Mouse (Mus musculus) lung, postnatal 25 days (tissue): ENCODE data around the gene 1700001O22Rik.

Experiments
- DNase-seq: peaks from one replicate; pipeline ENCODE4 v3.0.0; 2022; ENCODE audit warnings: low spot score

1700001O22Rik gene

DNA sequence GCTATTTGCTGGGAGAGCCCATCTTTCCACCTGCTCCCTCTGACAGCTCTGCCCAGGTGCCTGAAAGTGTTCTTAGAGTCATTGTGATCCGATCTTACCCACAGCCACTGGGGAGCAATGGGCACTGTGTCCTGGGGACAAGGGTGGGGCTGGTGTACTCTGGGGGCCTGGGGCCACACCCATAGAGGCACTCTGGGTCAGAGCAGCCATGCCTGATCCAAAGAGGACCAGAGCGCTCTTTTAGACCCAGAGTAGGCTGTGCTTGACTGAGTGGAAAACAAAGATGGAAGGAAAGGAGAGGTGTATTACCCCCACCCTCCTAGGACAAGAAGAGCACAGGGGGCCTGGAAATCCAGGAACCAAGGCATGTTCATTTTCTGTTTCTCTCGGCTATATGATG is at the start of gene 1700001O22Rik:
1700001O22Rik (minus strand) TSS at position 58 of the 400 bp plus-strand sequence.
- no peak for DNase-seq

DNA sequence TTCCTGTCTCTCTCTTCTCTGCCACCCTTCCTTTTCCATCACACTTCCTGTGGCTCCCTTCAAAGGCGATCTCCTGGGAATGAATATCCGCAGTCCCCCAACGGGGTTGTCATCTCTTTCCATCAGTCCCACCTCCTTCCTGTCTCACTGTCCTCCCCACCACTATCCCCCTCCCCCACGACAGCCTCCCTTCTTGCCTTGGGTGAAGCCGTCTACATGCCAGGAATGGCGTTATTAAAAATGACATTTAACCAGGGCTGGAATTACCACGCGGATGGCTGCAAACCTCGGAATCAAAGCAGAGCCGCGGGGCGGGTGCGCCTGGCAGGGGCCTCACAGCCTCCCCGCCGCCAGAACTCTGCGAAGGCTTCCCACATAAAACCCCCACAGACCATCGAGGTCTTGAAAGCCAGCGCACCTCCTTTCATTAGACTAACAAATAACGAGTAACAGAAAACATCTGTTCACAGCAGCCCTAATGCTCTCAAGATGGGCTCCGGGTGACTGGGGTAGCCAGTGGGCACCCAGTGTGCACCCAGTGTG is 49.4 kb upstream of the 1700001O22Rik start:
- DNase-seq, result no peak

DNA sequence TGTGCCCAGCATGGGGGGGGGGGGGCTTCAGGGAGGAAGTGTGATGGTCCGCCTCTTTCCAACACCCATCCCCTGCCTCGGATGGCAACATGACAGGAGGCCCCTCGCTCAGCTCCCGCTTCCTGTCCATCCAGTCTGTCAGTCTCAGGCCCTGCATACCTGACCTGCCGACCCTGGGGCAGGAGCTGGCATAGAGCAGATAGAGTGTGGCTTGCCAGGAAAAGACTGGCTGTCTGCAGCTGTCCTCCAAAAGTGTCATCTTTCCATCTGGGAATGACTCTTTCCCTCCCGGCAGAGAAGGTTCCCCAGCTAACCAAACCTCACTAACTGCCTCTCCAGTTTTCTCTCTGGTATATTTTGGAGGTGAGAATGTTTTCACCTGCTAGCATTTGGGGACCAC is 47.1 kb upstream of the 1700001O22Rik start:
- no peak for DNase-seq

DNA sequence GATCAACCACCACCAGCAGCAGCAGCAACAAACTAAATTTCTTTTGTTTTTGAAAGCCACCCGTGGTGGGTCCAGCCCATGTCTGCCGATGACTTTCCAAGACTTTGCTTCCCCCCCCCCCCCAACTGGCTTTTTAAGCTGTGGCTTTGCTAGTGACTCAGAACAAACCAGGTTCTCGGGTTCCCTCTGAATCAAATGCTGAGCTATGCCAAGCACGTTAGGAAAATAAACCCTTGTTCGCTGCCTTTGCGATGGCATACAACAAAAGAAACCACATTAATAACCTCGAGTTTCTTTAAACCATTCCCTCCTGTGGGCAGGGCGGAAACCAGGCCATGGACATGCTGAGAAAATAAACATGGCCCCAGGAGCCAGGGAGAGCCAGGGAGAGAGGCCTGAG is 44.7 kb upstream of the 1700001O22Rik start:
- no peak for DNase-seq

DNA sequence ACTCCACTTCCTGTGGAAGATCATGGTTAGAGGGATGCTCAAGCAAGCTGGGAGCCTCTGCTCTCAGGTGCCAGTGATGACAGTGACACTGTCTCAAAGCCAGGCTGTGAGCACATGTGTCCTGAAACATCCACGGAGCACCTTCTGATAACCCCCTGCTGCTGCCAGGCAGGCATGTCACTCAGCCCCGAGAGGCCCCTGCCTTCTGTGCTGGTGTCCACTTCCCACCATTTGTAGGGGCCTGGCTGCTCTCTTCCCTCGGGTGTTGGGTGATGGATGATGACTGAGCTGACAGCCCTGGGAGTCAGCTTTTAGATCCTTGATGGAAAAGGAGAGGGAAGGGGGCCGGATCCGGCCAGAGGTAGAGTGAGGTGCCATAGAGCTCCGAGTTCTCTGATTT is 43.3 kb upstream of the 1700001O22Rik start:
- no peak for DNase-seq

DNA sequence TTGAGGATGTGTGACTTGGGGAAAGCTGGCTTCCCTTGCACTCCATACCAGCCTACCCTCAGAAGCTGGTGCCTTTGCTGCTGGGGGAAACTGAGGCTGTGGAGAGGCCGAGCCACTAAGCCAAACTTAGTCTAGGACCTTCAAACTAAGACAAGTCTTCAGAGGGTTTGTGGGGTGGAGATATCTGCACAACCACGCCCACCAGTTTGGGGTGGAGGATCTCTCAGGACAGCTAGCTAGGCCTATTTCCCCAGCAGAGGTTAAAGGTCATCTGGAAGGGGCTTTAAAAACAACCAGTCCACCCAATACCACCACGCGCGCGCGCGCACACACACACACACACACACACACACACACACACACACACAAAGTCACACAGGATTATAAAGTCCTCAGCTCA is 42.8 kb upstream of the 1700001O22Rik start:
- no peak for DNase-seq

DNA sequence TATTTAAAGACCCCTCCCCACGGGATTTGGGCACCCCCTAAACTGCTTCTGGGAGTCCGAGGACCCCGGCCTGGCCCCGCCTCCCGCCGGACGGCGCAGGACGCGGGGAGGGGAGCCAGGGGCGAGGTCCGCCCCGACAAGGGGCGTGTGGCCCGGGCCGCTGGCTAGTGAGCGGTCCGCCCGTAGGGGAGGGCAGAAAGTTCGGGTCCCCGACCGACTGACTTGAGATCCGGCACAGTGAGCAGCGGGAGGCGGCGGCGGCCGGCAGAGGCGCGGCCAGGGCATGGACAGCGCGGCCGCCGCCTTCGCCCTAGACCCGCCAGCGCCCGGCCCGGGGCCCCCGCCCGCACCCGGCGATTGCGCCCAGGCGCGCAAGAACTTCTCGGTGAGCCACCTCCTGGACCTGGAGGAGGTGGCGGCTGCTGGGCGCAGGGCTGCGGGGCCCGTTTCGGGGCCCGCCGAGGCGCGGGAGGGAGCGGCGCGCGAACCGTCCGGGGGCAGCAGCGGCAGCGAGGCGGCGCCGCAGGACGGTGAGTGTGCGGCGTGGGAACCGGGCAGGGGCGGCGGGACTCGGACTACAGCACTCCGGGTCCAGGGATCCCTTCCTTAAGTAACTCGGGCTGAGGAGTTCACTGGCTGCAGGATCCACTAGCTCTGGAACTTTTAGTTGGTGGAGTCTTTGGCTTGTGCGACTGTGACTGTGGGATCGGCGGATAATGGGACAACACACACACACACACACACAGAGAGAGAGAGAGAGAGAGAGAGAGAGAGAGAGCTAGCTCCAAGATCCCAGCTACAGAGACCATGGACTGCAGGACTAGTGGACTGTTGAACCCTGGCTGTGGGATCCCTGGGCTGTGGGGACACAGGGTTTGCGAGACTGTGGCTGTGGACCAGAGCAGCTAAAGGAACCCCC is 42.0 kb upstream of the 1700001O22Rik start:
- DNase-seq, result no peak

DNA sequence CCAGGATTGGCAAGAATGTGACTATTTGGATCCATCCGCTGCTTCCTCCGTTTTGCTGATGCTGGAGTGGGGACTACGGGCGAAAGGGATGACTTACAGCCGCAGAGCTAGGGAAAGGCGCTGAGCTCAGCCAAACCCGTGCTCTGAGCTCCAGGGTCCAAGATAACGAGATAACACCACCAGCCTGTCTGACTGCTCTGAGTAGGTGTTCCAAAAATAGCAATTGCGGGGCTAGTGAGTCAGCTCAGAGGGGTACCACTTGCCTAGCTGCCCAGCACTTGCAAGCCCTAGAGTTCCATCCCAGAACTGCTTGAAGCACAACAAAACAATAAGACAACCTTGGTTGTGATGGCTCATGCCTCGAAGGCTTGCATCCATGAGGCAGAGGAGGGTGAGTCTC is 39.2 kb upstream of the 1700001O22Rik start:
- DNase-seq, result no peak

DNA sequence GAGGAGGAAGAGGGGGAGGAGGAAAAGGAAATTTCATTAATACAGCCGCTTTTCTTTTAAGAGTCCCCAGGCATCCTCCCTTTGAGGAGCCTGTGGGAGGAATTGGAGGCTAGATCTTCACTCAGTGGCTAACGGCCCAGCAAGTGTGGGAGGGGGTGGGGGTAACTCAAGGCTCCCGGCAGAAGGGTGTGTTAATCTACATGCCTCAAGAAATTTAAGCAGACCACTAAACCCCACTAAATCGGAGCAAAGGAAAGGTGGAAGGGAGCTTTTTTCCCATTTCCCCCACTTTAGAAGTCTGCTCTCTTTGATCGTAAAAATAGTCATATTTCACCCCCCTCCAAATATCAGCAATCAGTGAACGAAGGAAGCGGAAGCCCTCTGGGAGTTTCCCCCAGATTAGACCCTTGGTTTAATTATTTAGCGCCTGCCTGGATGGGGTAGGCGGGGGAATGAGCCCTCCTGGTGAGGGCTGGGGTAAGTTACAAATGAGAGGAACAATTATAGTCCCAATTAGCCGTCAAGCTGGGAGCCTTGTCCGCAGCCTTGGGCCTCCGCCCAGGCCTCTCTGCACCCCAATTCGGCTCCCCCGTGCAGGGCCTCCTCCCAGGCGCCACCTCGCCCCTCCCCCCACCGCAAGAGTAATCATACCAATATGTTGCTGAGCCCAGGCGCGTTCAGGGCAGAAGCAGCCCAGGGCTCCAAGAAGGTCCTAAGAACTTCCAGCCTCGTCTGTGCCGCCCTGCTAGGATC is 33.0 kb upstream of the 1700001O22Rik start:
- DNase-seq, result no peak

DNA sequence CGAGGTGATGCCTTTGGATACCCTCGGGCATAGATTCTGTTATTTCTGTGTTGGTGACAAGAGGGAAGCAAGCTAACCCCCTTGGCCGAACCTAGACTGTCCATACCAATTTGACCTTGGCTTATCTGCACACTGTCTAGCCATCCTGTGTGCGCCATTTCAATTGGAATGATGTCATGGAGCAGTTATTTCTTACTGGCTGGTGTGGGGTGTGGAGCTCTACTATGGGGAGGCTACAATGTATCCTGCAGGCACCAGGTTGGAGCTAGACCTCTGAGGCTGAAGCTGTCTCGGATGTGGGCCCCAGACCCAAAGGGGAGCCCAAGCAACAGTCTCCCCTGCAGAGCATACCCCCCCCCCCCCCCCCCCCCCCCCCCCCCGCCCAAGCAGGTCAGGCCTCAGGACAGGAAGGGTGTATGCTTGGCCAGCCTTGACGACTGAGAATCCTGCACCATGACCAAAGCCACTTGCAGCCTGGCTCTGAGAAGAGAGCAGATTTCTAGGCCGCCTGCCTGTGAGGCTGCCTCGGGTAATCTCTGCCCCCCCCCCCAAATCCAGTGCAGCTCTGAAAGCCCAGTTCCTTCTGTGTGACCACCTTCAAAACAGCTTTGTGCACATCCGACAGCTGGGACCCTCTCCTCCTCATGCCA is 31.0 kb upstream of the 1700001O22Rik start, which contains the start of gene Prrx2:
Prrx2 (plus strand) TSS at position 600 of the 650 bp plus-strand sequence.
- DNase-seq, result no peak

DNA sequence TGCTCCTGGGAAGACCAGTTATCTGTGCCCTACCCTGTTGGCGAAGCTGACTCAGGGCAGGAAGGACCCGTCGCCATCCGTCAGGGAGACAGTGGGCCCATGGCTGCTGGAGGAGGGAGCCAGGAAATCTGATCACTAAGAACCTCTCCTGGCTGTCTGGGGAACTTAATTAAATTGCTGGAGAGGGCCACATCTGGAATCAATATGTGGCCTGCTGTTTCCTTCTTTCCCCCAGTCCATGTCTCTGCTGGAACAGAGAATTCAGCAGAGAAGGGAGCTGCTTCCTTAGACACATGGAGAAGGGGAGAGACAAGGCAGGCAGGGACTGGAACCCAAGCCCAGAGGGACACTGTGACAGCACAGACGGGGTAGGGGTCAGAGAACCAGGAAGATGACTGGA is 30.2 kb upstream of the 1700001O22Rik start:
- no peak for DNase-seq

DNA sequence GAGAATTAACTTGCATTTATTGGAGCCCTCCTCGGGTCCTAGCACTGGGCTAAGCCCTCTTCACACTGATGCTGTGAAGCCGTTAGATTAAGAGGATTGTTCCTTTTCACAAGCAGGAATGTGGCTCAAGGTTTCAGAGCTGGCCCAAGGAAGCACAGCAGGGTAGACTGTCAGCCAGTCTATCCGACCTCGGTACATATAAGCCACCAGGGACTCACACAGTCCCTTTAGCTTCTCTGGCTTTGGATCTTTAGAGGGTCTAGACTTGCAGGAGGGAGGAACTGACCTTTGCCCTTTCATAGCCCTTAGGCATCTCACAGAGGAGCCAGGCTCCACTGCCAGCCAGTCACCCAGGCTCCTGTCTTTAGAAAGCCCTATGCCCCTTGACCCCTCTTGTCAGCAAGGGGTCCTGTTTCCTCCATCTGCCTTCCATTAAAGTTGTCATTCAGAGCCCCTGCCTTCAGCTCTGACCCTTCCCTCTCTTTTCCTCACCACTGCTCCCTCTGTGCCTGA is 26.9 kb upstream of the 1700001O22Rik start, which contains the start of gene Asb6:
Asb6 (minus strand) TSS at position 51 of the 513 bp plus-strand sequence.
- DNase-seq, result no peak

DNA sequence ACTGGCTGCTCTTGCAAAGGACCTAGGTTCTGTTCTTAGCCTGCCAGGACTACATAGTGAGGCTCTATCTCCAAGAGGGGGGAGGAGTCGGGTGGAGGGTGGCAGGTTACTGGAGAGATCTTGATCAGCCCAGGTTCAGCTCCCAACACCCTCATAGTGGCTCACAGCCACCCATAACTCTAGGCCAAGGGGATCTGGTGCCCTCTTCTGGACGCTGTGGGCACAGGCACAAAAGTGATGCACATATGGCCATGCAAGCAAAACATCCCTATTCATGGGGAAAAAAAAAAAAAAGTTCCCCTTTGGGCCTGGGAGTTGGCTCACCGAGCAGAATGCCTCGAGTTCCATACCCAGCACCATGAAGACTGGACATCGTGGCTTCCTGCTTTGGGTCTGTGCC is 25.9 kb upstream of the 1700001O22Rik start:
- DNase-seq, result no peak

DNA sequence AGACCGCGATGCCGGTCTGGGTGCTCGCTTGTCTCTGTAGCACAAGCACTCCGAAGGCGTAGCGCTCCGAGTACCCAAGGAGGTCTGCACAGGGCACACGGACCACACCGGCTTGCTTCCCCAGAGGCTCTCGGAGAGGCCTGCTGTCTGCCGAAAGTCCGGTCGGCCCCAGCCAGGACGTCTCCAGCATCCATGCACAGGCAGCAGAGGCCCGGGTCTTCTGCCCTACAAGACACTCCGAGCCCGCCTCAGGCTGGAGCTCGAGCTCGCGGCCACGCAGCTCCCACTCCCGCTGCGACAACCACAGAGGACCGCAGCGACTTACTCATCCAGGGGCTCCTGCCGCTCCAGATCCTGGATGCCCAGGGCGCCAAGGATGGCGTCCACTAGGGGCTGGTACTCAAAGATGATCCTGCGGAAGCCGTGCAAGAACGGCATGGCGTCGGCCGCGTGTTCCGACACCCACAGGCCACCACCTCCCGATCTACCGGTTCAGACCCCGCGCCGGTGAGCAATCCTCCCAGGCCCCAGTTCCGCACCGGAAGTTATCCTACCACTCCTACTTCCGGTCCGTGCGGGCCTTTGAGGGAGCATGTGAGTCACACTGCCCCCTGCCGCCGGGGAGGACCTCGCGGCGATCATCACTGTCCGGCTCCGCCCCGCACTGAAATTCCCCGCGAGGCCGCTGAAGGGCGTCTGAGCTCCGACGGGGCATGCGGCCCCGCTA is 24.5 kb upstream of the 1700001O22Rik start:
- peak; percentile 93 for DNase-seq

DNA sequence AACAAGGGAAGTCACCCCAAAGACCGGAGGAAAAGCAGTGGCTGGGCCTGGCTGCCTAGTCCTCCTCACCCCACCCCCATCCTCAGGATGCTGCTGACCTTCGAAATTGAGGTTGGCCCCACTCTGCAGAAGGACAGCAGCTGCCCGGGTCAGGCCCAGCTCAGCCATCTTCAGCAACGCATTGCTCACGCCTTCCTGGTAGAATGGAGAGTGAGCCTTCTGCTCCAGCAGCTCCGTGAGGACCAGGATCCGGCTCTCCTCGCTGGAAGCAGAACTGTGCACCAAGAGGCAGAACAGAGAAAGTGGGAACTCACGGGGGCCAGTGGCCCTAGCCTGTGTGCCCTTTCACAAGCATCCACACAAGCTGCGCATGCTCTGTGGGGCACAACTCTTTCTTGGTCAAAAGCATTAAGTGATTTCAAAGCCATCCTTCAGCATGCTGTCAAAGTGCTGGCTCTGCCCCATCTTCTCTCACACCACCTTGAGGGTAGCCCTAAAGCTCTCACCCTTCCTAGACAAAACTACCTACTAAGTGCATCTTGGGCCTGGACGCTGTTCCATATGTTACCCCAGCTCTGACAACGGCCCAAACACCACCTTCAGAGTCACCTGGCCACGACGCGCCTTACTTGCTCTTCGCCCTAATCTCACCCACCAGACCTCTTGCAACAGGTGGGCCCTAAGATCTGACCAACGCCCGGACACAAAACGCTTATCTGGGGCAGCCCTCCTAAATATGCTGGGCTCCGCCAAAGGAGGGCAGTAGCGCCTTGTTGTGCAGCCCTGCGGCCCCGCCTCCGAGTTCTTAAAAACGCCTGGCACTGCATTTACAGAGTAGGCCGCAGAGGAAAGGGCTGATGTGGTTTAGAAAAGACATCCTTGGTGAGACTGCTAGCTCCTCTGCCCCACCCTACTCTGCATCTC is 23.6 kb upstream of the 1700001O22Rik start:
- DNase-seq, result peak; percentile 23

DNA sequence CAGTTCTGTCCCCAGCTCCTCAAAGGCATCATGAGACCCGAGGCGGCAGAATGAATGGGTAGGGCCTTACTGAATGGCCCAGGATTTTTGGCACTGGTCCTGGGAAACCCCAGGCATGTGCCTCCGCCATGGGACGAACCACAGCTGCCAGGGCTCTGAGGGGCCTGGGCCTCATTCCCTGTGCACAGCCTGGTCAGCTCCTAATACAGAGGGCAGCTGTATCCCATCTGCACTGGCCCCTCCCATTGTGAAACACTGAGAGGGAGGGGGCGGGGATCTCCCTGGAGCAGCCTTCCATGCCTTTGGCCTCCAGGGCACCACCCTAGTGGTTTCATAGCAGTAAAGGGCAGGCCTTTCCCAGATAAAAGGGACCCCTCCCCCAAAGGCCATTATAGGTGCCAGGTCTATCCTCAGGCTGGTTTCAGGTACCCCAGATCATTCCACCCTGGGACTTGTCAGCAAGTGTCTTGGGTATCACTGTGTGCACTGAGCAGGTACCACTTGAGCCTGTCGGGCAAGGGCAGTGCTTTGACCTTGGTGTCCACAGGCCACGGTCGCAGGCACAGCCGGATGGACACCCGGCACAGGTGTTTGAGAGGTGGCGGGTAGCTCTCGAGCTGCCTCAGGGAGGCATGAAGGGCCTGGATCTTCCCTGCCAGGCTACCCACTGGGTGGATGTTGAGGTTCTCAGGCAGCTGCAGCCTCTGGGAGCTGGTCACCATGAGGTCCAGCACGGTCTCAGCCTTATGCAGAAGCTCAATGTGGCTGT is 20.1 kb upstream of the 1700001O22Rik start:
- DNase-seq, result peak; percentile 68

DNA sequence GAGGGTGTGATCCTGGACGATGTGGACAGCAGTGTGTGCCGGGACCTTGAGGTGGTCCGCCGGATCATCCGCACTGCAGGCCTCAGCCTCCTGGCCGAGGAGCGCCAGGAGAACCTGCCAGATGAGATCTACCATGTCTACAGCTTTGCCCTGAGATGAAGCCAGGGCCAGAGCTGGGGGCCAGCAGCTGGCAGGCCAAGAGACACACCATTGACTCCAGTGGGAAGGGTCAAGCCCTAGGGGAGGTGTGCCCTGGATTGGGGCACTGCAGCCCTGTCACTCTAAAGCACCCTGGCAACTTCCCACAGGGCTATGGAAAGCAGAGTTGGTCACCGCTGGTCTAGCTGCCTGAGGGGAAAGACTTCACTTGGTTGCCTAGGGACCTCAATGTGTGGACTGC is 19.0 kb upstream of the 1700001O22Rik start:
- DNase-seq, result no peak

DNA sequence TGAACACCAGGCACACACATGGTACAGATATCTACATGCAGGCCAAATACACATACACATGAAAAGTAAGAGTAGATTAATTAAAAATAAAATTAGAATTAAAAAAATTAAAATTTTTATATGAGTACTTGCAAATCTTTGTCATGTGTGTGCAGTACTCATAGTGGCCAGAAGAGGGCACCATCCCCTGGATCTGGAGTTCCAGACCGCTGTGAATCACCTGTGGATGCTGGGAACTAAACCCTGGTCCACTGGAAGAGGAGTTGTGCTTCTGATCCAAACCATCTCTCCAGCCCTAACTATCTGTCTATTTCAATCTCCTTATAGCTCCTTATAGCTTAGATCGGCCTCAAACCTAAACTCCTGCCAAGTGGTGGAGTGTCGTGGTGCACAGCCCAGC is 17.6 kb upstream of the 1700001O22Rik start:
- DNase-seq, result no peak

DNA sequence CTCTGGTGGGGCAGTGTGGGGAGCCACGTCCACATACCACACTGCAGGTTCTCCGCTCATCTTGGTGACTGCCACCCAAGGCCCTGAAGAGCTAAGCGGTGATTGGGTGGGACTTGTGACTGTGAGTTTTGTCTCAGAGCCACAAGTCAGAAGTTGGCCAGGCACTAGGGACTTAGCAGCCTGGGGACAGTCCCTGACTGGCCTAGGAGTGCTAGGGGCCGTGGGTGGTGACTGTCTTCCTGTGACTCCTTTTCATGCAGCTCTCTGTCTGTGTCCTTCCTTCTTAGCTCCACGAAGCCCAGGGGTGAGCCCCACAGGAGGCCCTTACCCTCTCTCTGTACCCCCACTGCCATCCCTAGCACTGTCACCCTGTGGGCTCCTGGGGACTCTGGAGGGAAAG is 16.4 kb upstream of the 1700001O22Rik start:
- no peak for DNase-seq
